Mouse (Mus musculus): Measurements from ENCODE around the gene Arsg. TPM values are rescaled to one million over a fixed set of nuclear protein-coding genes. Genes with fewer than 3 reads are reported as not detected.

The Arsg gene
- polyA plus RNA-seq, 1 experiment from 2014 or later = 3.4 TPM

- peaks cover 11% of the 10 kb centered on the region for H3K4me1 ChIP-seq
- no peak overlapping the region for H3K4me3 ChIP-seq
- 16% methylated on average over 2 of the region's 2 CpGs for WGBS
- H3K36me3 ChIP-seq (ENCODE audit: poor library complexity, severe bottlenecking) = no peaks in the 10 kb centered on the region
- H3K27ac ChIP-seq = no peak overlapping the region
- no peak overlapping the region for H3K9ac ChIP-seq
- ATAC-seq = no peak
- H3K4me2 ChIP-seq = no peak overlapping the region
- H3K9me3 ChIP-seq (replicated peaks) = no peaks in the 10 kb centered on the region
- H3K27me3 ChIP-seq = no peaks in the 10 kb centered on the region
Observed at GRCm38 (mm10) chr11:109621183-109621582, 148.0 kb downstream of the Arsg start.

- ATAC-seq = no peak
- peak overlapping the region; percentile 7; the same call in 1 of the 2 replicates for H3K4me2 ChIP-seq
- WGBS = 45% methylated on average over 15 of the region's 15 CpGs
Observed at GRCm38 (mm10) chr11:109622518-109623037, 149.4 kb downstream of the Arsg start.

More at GRCm38 (mm10) chr11:109622518-109623037, 149.4 kb downstream of the Arsg start:
- Histone ChIP-seq H3K27ac (no peak overlapping the region), H3K27me3 (no peaks in the 10 kb centered on the region), H3K36me3 (ENCODE audit: poor library complexity, severe bottlenecking) (no peaks in the 10 kb centered on the region), H3K9ac (no peak overlapping the region), H3K4me1 (0 out of 2 replicates have a peak, but pooled peaks cover 3% of the 10 kb centered on the region), H3K4me3 (no peak overlapping the region), H3K9me3 (replicated peaks) (no peaks in the 10 kb centered on the region)

Small RNAs within 50 kb of the gene (microRNA-seq; reads per million reads assigned to microRNA genes)
- not detected for gene Gm25540

Other genes with a start within 250 kb of the Arsg start
- gene Rgs9, start 175.2 kb upstream of the Arsg start, polyA plus RNA-seq (2015; fragmentation: Nextera tagmentation; extraction: Ambion mirVana) = 3.0 and 3.5 TPM in 2 replicates
- gene Gna13, start 110.5 kb upstream of the Arsg start, polyA plus RNA-seq (2015; fragmentation: Nextera tagmentation; extraction: Ambion mirVana) = 16.3 and 16.8 TPM in 2 replicates
- gene 9930022D16Rik, start 59.5 kb upstream of the Arsg start, polyA plus RNA-seq (2015; fragmentation: Nextera tagmentation; extraction: Ambion mirVana) = not detected in 2 replicates
- 57.6 and 58.4 TPM in 2 replicates for gene Amz2, start 47.4 kb upstream of the Arsg start, polyA plus RNA-seq (2015; fragmentation: Nextera tagmentation; extraction: Ambion mirVana)
- gene Slc16a6, start 224 bp downstream of the Arsg start, polyA plus RNA-seq (2015; fragmentation: Nextera tagmentation; extraction: Ambion mirVana) = 3.6 and 5.0 TPM in 2 replicates
- 8.8 and 10.7 TPM in 2 replicates for gene Wipi1, start 138.6 kb downstream of the Arsg start, polyA plus RNA-seq (2015; fragmentation: Nextera tagmentation; extraction: Ambion mirVana)
- 403 and 426 TPM in 2 replicates for gene Prkar1a, start 176.0 kb downstream of the Arsg start, polyA plus RNA-seq (2015; fragmentation: Nextera tagmentation; extraction: Ambion mirVana)
- 1.1 and 1.8 TPM in 2 replicates for gene Fam20a, start 248.9 kb downstream of the Arsg start, polyA plus RNA-seq (2015; fragmentation: Nextera tagmentation; extraction: Ambion mirVana)